Mouse (Mus musculus) hindbrain, embryonic 11.5 days (tissue): Measurements from ENCODE around the gene Zfp217. TPM values are rescaled to one million over a fixed set of nuclear protein-coding genes. Genes with fewer than 3 reads are reported as not detected.
A peak's percentile ranks its signal among the peaks of the same experiment; 100 is the strongest.

Experiments used
- ATAC-seq: fragments of 200-750 bp; cut with Nextera tagmentation; 2 replicates; pipeline ENCODE4 v1.8.0; 2017; ENCODE audit warnings: mild to moderate bottlenecking, moderate TSS enrichment, moderate library complexity; ENCODE audit not compliant: low FRiP score
- DNase-seq: peaks from one replicate; pipeline ENCODE4 v3.0.0-alpha.2; 2015; ENCODE audit warnings: low spot score
- H3K27ac ChIP-seq: fragments of 300-500 bp; sonication (generic); 2 replicates; pipeline ENCODE4 v1.5.1; 2014; ENCODE audit warnings: mild to moderate bottlenecking, low read depth, low read length
- H3K27me3 ChIP-seq: fragments of 300-500 bp; sonication (generic); 2 replicates; pipeline ENCODE4 v1.6.1; 2014; ENCODE audit warnings: mild to moderate bottlenecking, low read length, moderate library complexity, mixed read lengths; ENCODE audit not compliant: control insufficient read depth, insufficient read depth
- H3K36me3 ChIP-seq: fragments of 300-500 bp; sonication (generic); 2 replicates; pipeline ENCODE4 v1.6.1; 2014; ENCODE audit warnings: mild to moderate bottlenecking, low read length, moderate library complexity, mixed read lengths; ENCODE audit not compliant: control insufficient read depth, insufficient read depth
- H3K4me1 ChIP-seq: fragments of 300-500 bp; sonication (generic); replicated peaks from 2 replicates; pipeline ENCODE4 v1.6.1; 2014; ENCODE audit warnings: low read length, mixed read lengths; ENCODE audit not compliant: control insufficient read depth, insufficient read depth
- H3K4me2 ChIP-seq: fragments of 300-500 bp; sonication (generic); replicated peaks from 2 replicates; pipeline ENCODE4 v1.6.1; 2014; ENCODE audit warnings: mild to moderate bottlenecking, low read depth, low read length
- H3K4me3 ChIP-seq: fragments of 300-500 bp; sonication (generic); 2 replicates; pipeline ENCODE4 v1.5.1; 2014; ENCODE audit warnings: low read depth, low read length
- H3K9ac ChIP-seq: fragments of 300-500 bp; sonication (generic); 2 replicates; pipeline ENCODE4 v1.6.1; 2014; ENCODE audit warnings: low read depth, low read length
- H3K9me3 ChIP-seq: fragments of 300-500 bp; sonication (generic); 2 replicates; pipeline ENCODE4 v1.6.1; 2016; ENCODE audit warnings: low read length; ENCODE audit not compliant: control insufficient read depth
- WGBS: fragments of 180-500 bp; shearing (Covaris S2); extraction: QIAGEN DNeasy Blood & Tissue Kit; methylation state at CpG from one replicate; pipeline ENCODE4 v1.1.7; 2014; 5-methylcytosine and 5-hydroxymethylcytosine counted together
- polyA plus RNA-seq: library from polyadenylated mRNA; unstranded; fragments of >200 nt; fragmentation: Nextera tagmentation; extraction: Ambion mirVana; gene quantifications from 2 replicates; pipeline ENCODE4 v1.2.1, GENCODE M21; 2014

Gene Zfp217
- polyA plus RNA-seq, 1 experiment from 2014 or later = 4.8 TPM

DNA sequence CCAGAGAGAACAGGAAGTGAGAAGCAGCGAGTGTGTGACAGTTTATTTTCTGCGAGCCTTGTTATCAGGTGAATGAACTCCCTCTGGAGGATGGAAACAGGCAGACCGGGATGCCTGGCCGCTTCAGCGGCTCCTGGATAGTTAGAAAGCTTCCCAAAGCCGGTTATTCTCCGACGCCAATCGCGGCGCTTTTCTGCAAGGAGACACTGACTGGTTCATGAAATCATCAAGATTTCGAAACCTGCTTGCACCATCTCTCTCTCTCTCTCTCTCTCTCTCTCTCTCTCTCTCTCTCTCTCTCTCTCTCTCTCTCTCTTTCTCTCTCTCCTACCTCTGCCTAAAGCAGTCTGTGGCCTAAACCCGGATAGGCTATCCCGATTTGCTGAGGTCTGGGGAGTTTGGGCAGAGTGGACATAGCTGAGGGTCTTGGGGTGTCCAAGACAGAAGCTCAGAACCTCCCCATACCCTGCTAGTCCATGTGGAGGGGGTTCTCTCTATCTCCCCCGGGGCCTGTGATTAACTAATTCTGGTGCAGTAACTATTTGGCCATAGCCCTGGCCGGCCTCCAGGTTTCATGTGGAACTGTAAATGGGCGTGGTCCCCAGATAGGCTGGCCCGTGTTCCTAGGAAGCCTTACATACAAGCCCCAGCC, 7.3 kb upstream of the Zfp217 start:
- peak overlapping the region; percentile 41 for H3K4me2 ChIP-seq
- H3K9me3 ChIP-seq = no peaks in the 10 kb centered on the region
- no peaks in the 10 kb centered on the region for H3K27me3 ChIP-seq
- ATAC-seq = no peak
- no peaks in the 10 kb centered on the region for H3K36me3 ChIP-seq
- H3K9ac ChIP-seq = peak overlapping the region; percentile 41; the same call in 1 of the 2 replicates
- no peak overlapping the region for H3K27ac ChIP-seq
- 17% methylated on average over 18 of the region's 18 CpGs for WGBS
- H3K4me1 ChIP-seq = no peaks in the 10 kb centered on the region
- DNase-seq = peak; percentile 59
- peak overlapping the region; percentile 20 for H3K4me3 ChIP-seq

DNA sequence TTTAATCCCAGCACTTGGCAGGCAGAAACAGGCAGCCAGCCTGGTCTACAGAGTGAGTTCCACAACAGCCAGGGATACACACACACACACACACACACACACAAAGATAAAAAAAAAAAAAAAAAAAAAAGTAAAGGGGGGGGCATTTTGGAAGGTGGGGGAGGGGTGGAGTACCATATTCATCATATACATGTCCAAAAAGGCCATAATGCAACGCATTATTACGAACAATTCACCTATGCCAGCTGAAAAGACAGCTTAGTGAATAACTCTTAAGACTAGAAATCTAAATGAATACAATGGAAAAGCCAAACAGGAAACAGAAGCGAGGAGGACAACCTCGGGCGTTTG, 6.8 kb upstream of the Zfp217 start:
- Histone ChIP-seq H3K4me2 (peak overlapping the region; percentile 41), H3K4me1 (no peaks in the 10 kb centered on the region), H3K27ac (no peak overlapping the region), H3K9ac (peak overlapping the region; percentile 41; the same call in 1 of the 2 replicates), H3K4me3 (peak overlapping the region; percentile 20), H3K27me3 (no peaks in the 10 kb centered on the region), H3K9me3 (no peaks in the 10 kb centered on the region), H3K36me3 (no peaks in the 10 kb centered on the region)
- DNase-seq (no peak), ATAC-seq (no peak)
- WGBS = 17% methylated on average over 5 of the region's 5 CpGs

DNA sequence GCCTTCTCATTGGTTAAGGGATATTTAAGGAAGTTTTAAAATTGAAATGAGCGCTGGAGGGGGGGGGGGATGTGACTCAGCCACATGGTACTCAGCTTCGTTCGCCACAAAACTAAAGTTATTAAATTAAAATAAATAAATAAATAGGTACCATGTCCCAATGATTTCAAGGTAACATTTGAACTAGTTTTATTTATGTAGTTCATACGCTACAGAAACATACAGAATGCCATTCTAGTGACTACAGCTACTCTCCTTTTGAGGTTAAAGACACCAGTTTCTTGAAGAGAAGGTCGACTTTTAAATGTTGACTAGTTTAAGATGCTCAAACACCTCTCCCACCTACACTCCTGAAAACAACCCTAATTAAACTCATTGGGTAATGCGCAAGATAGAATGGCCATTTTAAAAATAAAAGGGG, 6.4 kb upstream of the Zfp217 start:
- no peaks in the 10 kb centered on the region for H3K4me1 ChIP-seq
- H3K9me3 ChIP-seq = no peaks in the 10 kb centered on the region
- H3K9ac ChIP-seq = no peak overlapping the region
- no peaks in the 10 kb centered on the region for H3K36me3 ChIP-seq
- H3K4me2 ChIP-seq = peak overlapping the region; percentile 63
- no peaks in the 10 kb centered on the region for H3K27me3 ChIP-seq
- WGBS = 26% methylated on average over 6 of the region's 6 CpGs
- no peak overlapping the region for H3K4me3 ChIP-seq
- DNase-seq (peak; percentile 33), ATAC-seq (no peak)
- H3K27ac ChIP-seq = no peak overlapping the region

DNA sequence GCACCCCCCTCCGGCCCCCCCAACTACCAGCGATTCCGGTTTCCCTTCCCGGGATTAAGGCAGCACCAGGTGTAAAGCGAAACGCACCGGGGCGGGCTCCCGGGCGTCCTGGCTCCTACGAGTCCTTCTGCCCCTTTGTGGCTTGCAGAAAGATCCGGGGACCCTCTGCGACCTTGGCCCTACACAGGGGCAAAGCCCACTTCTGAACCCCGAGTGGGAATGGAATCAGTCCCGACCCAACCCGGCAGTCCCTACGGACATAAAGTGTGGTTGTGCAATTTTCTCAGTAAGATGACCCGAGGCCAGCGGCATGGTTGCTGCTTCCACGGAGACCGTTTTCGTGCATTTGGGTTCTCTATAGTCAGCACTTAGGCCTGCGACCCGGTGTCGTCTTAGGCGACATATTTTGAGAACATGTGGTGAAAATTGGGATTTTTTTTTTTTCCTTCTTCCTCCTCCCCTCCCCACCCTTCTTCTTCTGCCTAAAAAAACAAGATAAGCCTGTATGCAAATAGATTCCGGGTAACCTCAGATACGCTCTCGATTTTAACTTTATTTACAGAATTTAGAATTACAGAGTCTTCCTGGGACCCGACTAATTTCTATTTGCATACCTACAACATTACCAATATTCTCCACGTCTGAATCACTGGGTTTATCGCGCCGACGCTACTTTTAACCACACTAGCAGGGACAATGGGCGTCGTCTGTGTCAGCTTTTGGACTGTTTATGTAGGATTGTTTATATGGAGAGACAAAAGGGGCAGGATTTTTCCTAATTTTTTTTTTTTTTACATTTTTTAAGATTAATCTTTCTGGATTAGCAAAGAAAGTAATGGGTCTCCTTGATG, 5.7 kb upstream of the Zfp217 start:
- DNase-seq = peak; percentile 58
- Histone ChIP-seq H3K36me3 (no peaks in the 10 kb centered on the region), H3K27ac (no peak overlapping the region), H3K27me3 (no peaks in the 10 kb centered on the region), H3K9me3 (no peaks in the 10 kb centered on the region), H3K4me2 (peak overlapping the region; percentile 63), H3K4me3 (peak overlapping the region; percentile 28), H3K9ac (peak overlapping the region; percentile 35), H3K4me1 (no peaks in the 10 kb centered on the region)
- WGBS = 1% methylated on average over 37 of the region's 37 CpGs
- no peak for ATAC-seq

DNA sequence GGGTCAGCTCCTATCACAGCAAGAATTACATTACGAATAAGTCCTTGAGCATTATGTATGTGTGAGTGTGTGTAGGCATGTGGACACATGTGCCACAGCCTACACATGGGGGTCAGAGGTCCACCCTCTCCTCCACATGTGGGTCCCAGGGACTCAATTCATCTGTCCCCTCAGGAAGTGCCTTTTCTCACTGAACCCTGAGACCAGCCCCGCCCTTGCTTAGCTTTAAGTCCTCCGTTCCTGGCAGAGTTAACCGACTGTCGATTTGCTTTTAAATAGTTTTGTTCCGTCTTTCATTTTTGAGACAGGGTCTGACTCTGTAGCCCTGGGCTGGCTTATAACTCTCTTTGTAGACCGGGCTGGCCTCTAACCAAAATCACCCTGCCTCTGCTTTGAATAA, 5.0 kb upstream of the Zfp217 start:
- H3K4me1 ChIP-seq = no peaks in the 10 kb centered on the region
- H3K27me3 ChIP-seq = no peaks in the 10 kb centered on the region
- no peak overlapping the region; the same call in 1 of the 2 replicates for H3K4me3 ChIP-seq
- 28% methylated on average over 7 of the region's 7 CpGs for WGBS
- no peak overlapping the region for H3K9ac ChIP-seq
- no peaks in the 10 kb centered on the region for H3K36me3 ChIP-seq
- H3K9me3 ChIP-seq = no peaks in the 10 kb centered on the region
- DNase-seq (peak; percentile 30), ATAC-seq (no peak)
- H3K27ac ChIP-seq = no peak overlapping the region
- no peak overlapping the region for H3K4me2 ChIP-seq

DNA sequence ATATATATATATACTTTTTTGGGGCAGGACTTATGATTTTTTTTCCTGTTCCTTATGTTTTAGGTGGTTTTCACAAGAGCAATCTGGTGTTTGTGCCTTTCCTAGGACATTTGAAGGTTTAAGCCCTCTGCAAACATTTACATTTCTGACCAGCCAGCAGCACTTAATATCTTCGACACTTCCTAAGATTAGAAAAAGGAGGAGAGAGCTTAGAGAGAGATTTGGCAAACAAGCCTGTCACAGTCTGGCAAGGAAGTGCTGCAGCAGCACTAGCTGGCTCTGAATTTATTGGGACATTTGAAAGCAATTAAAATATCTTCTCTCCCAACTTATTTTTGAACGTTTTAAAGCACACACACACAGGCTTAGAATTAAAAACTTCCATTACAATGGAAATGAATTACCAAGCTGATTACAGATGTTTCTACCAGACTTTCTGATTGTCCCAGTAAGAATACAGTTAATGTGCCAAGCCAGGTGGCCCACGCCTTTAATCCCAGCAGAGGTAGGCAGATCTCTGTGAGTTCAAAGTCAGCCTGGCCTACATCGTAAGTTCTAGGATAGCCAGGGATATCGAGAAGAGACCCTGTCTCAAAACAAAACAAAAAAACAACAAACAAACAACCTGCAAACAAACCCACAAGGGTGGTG, 4.3 kb upstream of the Zfp217 start:
- Histone ChIP-seq H3K27me3 (no peaks in the 10 kb centered on the region), H3K9me3 (no peaks in the 10 kb centered on the region), H3K27ac (no peak overlapping the region), H3K9ac (no peak overlapping the region), H3K4me2 (no peak overlapping the region), H3K4me1 (no peaks in the 10 kb centered on the region), H3K4me3 (no peak overlapping the region), H3K36me3 (no peaks in the 10 kb centered on the region)
- DNase-seq (no peak), ATAC-seq (no peak)
- 71% methylated on average over 5 of the region's 5 CpGs for WGBS

DNA sequence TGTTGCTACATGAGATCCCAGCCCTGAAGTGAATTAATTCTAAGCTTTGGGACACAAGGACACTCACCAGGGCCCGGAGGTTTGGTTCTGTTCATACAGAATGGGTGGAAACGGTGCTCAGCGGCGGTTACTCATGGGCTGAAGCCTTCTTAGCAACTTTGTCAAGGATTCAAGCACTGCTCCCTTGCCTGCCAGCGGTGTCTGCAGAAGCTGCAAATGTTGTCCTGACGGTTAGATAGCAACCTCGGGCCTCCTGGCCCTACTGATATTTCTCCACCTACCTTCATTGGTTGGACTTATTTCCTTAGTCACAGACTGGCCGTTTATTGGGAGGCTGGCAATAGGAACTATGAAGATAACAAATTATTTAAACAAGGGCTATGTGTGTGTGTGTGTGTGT, 3.6 kb upstream of the Zfp217 start:
- H3K4me2 ChIP-seq = no peak overlapping the region
- no peak overlapping the region for H3K4me3 ChIP-seq
- ATAC-seq (no peak), DNase-seq (no peak)
- no peak overlapping the region for H3K9ac ChIP-seq
- no peaks in the 10 kb centered on the region for H3K9me3 ChIP-seq
- H3K4me1 ChIP-seq = no peaks in the 10 kb centered on the region
- no peaks in the 10 kb centered on the region for H3K36me3 ChIP-seq
- 80% methylated on average over 8 of the region's 8 CpGs for WGBS
- H3K27ac ChIP-seq = no peak overlapping the region
- H3K27me3 ChIP-seq = no peaks in the 10 kb centered on the region

DNA sequence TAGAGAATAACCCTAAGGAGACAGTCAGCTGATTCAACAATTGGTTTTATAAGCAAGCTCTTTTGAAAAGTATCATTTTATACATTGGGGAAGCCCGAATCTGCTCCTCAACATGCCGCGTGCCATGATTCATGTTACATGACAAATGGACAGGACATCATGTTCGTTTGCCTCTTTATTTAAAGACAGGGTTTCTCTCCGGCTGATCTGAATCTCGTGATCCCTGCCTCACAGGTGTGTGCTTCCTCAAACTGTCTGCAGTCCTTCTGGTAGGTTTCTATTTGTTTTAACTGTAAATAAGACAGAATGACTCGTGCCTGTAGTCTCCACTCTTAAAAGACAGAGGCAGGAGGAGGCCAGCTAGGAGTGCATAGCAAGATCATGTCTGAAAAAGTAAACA, 925 bp upstream of the Zfp217 start:
- no peaks in the 10 kb centered on the region for H3K4me1 ChIP-seq
- H3K27ac ChIP-seq = no peak overlapping the region
- H3K9ac ChIP-seq = no peak overlapping the region
- no peak for ATAC-seq
- no peak overlapping the region for H3K4me3 ChIP-seq
- no peak overlapping the region for H3K4me2 ChIP-seq
- H3K27me3 ChIP-seq = no peaks in the 10 kb centered on the region
- no peak for DNase-seq
- WGBS = 80% methylated on average over 7 of the region's 7 CpGs
- H3K36me3 ChIP-seq = no peaks in the 10 kb centered on the region
- H3K9me3 ChIP-seq = no peaks in the 10 kb centered on the region
